ENCODE assay signal across 12 mouse cellular contexts in the genomic region with DNA sequence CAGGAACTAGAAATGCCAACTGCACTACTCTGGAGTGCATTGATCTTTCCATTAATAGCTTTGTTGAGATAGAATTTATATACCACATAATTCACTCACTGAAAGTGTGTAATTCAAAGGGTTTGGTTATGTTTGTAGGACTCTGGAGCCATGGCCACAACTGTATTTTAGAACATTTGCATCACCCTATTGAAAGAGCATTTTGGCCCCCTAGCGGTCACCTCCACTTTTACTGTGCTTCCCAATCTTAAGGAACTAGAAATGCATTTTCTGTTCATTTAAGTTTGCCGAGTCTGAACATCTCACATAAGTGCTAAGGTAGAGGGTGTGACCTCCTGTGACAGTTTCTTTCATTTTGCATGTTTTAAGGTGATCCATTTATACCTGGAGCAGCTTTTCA.
DNase-seq lines count a peak whose midpoint lies in the region; TF ChIP-seq lines count a peak whose summit lies in the region.
"Had no signal": no experiment of that assay in that cellular context is flagged by ENCODE, and none has a peak within 500 bp of the region (broad histone marks: within the 10 kb centered on the region; RNA-seq: fewer than 3 reads in every experiment).

No protein-coding gene starts in this region.

- TF ChIP-seq EP300 in CH12.LX (IDR thresholded peaks at IDR 0.05; ENCODE audit: low read length), result no peak

- no peak for TF ChIP-seq POLR2A in CH12.LX (IDR thresholded peaks at IDR 0.05; ENCODE audit: low read depth, low read length)

- intact Hi-C loops in left cerebral cortex, postnatal 10 days (cut with DNase I), result no loop called here

- no peak overlapping the region for H3K27ac ChIP-seq in CH12.LX (ENCODE audit: insufficient read depth, low read depth)
- no peak overlapping the region for H3K27ac ChIP-seq in embryonic facial prominence, embryonic 10.5 days (replicated peaks)
- H3K27ac ChIP-seq: intestine, embryonic 15.5 days had no signal

- H3K9me3 ChIP-seq in CH12.LX (replicated peaks; ENCODE audit: low read length), result no peaks in the 10 kb centered on the region
- H3K9me3 ChIP-seq in embryonic facial prominence, embryonic 10.5 days, result no peaks in the 10 kb centered on the region
- H3K9me3 ChIP-seq: intestine, embryonic 15.5 days had no signal

- dilution Hi-C loops in CH12.LX (cut with MboI; ENCODE audit: extremely low pct_ligation_motif_present, extremely low pct_unique_long_range_greater_than_20kb, low sequenced_read_pairs), result no loop called here

- peak; percentile 31 for DNase-seq in embryo, embryonic 10 days (ENCODE audit: low spot score)
- no peak for DNase-seq in embryo, embryonic 9.5 days (ENCODE audit: extremely low spot score)
- DNase-seq in left cerebral cortex, adult 18-20 months (ENCODE audit: low spot score in 2 of 2), result peak; percentile 8 to 12
- no peak for DNase-seq in left cerebral cortex, postnatal 10 days (ENCODE audit: extremely low spot score in 1 of 2, low spot score in 2 of 2)
- peak; percentile 73 for DNase-seq in CH12.LX (ENCODE audit: extremely low read depth)
- peak; percentile 17 for DNase-seq in embryonic facial prominence, embryonic 10.5 days (ENCODE audit: low spot score)
- DNase-seq in spleen, postnatal 36 days (ENCODE audit: low spot score in 2 of 2), result no peak
- no peak for DNase-seq in cerebellum, postnatal 14 days
- DNase-seq: cerebellum, adult 11 months had no signal

- peaks cover 0 to 18% of the 10 kb centered on the region in 2 experiments; a peak in 2 of 4 replicates for H3K4me1 ChIP-seq in CH12.LX (ENCODE audit: control insufficient read depth in 1 of 2, insufficient read depth in 2 of 2)
- no peaks in the 10 kb centered on the region for H3K4me1 ChIP-seq in embryonic facial prominence, embryonic 10.5 days
- H3K4me1 ChIP-seq: intestine, embryonic 15.5 days had no signal

- no peaks in the 10 kb centered on the region for H3K27me3 ChIP-seq in CH12.LX (replicated peaks)
- no peaks in the 10 kb centered on the region for H3K27me3 ChIP-seq in embryonic facial prominence, embryonic 10.5 days (replicated peaks; ENCODE audit: low read depth, poor library complexity, severe bottlenecking)
- H3K27me3 ChIP-seq: intestine, embryonic 15.5 days had no signal

- in situ Hi-C loops in CH12.LX (cut with MboI; ENCODE audit: low pct_ligation_motif_present, low pct_unique_long_range_greater_than_20kb, low sequenced_read_pairs), result loop anchor here (25.0 kb wide), 1 partner anchor 167 kb away; no protein-coding TSS in a partner anchor

- no peaks in the 10 kb centered on the region for H3K79me2 ChIP-seq in CH12.LX (replicated peaks; ENCODE audit: control insufficient read depth, extremely low read depth, insufficient read depth, poor library complexity, severe bottlenecking)

- H3K4me3 ChIP-seq in CH12.LX (replicated peaks in 1 of 3; ENCODE audit: low read depth in 2 of 3, low read length in 2 of 3, poor library complexity in 1 of 3), result no peak overlapping the region
- H3K4me3 ChIP-seq in embryonic facial prominence, embryonic 10.5 days, result no peak overlapping the region
- H3K4me3 ChIP-seq: intestine, embryonic 15.5 days had no signal

- peak; percentile 50 to 78 for TF ChIP-seq CTCF in CH12.LX (conservative IDR thresholded peaks at IDR 0.05 in 1 of 2, IDR thresholded peaks at IDR 0.05 in 1 of 2; ENCODE audit: low read depth in 2 of 2, low read length in 2 of 2)

- peak; percentile 73 for TF ChIP-seq RAD21 in CH12.LX (IDR thresholded peaks at IDR 0.05; ENCODE audit: low read depth, low read length)

- 45% methylated on average over 2 of the region's 2 CpGs for WGBS in embryonic facial prominence, embryonic 10.5 days

- no peak overlapping the region for H3K9ac ChIP-seq in CH12.LX (ENCODE audit: insufficient read depth, low read depth)
- H3K9ac ChIP-seq: intestine, embryonic 15.5 days had no signal

- no peaks in the 10 kb centered on the region for H3K36me3 ChIP-seq in CH12.LX (replicated peaks in 1 of 2; ENCODE audit: control insufficient read depth in 1 of 2, insufficient read depth in 1 of 2, low read length in 1 of 2)
- no peaks in the 10 kb centered on the region for H3K36me3 ChIP-seq in embryonic facial prominence, embryonic 10.5 days (replicated peaks)
- H3K36me3 ChIP-seq: intestine, embryonic 15.5 days had no signal

- peak overlapping the region; percentile 13; the same call in 1 of the 2 replicates for H3K4me2 ChIP-seq in CH12.LX (ENCODE audit: insufficient read depth, low read depth, poor library complexity, severe bottlenecking)
- H3K4me2 ChIP-seq: heart, embryonic 11.5 days; intestine, embryonic 15.5 days; midbrain, embryonic 11.5 days had no signal

TF ChIP-seq in CH12.LX, 34 proteins besides CTCF, POLR2A, EP300 and RAD21:
- TF ChIP-seq MXI1 (IDR thresholded peaks at IDR 0.05; ENCODE audit: low read depth, low read length), result no peak
- TF ChIP-seq SMC3 (IDR thresholded peaks at IDR 0.05; ENCODE audit: low read depth, low read length), result peak; percentile 76
- TF ChIP-seq ZNF384 (IDR thresholded peaks at IDR 0.05; ENCODE audit: low read depth, low read length), result no peak
- no peak for TF ChIP-seq CHD2 (IDR thresholded peaks at IDR 0.05; ENCODE audit: low read length)

Comparison
In these comparisons a context has a peak if more than half of its experiments do, and no peak if none do; other contexts are left out.
1. DNase-seq: peak in embryo, embryonic 10 days (single experiment), left cerebral cortex, adult 18-20 months (2 of 2), CH12.LX (single experiment) and embryonic facial prominence, embryonic 10.5 days (single experiment); none in embryo, embryonic 9.5 days (single experiment), left cerebral cortex, postnatal 10 days (0 of 2), spleen, postnatal 36 days (0 of 2) and cerebellum, postnatal 14 days (0 of 2).